Mouse (Mus musculus): ENCODE results near the gene Rufy2.

Gene Rufy2

DNA sequence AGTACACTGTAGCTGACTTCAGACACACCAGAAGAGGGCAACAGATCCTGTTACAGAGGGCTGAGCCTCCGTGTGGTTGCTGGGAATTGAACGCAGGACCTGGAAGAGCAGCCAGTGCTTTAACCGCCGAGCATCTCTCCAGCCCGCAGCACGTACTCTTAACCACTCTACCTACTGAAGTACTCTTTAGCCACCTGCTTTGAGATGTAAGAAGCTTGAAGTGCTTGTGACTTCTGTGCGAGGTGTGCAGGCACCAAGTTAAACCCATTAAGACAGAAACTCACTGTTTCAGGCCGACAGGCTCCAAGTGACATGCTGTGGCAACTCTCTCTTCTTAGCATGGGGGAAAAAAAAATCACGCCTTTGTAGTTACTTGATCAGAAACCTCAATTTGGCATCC, 34.1 kb downstream of the Rufy2 start:
- no peak for DNase-seq (ENCODE audit: low spot score in 2 of 2)

DNA sequence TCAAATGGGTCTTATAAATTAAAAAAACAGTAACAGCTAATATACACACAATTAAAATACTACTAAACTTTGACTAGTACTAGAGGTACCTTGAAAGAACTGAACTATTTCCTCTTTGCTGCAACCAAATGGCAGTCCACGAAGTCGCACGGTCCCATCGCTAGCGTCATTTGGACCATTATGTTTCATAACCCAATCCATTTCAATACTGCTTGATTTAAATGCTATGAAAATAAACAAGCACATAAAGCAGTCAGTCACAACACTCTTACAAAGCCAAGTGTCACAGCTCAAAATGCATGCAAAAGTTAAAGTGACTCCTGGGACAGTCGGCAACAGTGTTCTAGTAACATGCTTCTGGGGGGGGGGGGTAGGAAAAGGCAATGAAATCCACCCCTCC, 39.3 kb downstream of the Rufy2 start:
- no peak for DNase-seq (ENCODE audit: low spot score in 2 of 2)

DNA sequence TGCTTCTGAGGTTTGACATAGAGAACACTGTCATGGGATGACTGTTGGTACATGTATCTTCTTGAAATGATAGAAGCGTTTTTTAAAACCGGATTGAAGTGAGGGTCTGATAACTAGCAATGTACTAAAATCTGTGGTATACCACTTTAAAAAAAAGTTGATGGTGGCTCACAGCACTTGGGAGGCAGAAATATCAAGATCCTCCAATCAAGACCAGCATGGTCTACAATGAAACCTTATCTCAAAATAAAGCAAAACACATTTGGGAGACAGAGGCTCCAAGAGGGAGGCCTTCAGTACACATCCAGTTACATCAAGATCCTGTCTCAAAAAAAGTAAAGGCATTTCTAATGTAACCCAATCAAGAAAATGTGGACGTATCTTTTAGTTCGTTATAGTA, 41.7 kb downstream of the Rufy2 start:
- no peak for DNase-seq (ENCODE audit: low spot score in 2 of 2)

DNA sequence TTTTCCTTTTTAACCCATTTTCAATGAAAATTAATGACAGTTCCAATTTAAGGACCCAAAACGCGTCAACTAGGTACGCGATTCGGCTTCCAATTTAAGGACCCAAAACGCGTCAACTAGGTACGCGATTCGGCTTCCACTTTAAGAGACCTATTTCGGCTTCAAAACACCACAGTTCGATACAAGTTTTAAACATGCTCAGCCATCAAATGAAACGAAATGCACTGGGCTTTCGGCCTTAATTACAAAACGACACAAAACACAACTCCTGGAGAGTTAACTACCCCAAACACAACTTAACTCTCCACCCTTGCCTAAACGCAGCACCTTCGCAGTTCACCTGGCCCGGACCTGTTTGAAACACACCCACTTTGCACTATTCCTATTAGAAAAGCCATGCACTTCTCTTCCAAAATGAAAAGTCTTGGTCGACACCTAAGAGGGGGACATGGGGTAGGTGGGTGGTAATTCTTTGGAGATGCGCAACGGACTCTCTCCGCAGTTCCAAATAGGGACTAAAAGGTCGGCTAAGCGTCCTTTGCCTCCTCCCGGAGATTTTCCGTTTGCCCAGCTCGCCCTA, 42.6 kb downstream of the Rufy2 start:
- no peak for DNase-seq (ENCODE audit: low spot score in 2 of 2)

DNA sequence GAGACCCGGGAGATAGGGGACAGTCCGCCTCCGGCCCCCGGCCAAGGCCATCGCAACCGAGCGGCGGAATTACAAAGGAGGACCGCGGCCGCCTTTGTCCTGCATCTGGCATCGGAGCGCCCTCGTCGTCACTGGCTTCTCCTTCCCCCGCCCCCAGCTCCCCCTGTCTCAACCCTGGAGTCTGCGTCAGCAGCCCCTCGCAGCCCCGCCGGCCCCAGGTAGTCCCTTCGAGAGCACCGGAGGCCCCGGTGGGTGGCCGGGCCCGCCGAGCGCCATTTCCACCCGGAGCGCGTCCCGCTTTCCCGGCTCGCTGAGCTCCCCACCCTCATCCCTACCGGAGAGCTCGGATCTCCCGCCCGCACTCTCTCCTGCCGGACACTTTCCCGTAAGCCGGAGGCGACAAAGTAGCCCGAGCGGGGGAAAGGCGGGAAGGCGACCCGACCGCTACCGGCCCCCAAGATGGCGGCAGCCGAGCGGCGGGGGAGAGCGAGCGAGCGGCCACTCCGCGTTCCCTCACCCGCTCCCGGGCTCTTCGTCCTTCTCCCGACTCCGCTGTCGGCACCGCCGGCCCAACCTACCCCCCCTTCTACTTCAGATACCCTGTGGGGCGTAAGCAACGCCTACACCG, 43.2 kb downstream of the Rufy2 start:
- peak; percentile 32 to 52 for DNase-seq (ENCODE audit: low spot score in 2 of 2)

DNA sequence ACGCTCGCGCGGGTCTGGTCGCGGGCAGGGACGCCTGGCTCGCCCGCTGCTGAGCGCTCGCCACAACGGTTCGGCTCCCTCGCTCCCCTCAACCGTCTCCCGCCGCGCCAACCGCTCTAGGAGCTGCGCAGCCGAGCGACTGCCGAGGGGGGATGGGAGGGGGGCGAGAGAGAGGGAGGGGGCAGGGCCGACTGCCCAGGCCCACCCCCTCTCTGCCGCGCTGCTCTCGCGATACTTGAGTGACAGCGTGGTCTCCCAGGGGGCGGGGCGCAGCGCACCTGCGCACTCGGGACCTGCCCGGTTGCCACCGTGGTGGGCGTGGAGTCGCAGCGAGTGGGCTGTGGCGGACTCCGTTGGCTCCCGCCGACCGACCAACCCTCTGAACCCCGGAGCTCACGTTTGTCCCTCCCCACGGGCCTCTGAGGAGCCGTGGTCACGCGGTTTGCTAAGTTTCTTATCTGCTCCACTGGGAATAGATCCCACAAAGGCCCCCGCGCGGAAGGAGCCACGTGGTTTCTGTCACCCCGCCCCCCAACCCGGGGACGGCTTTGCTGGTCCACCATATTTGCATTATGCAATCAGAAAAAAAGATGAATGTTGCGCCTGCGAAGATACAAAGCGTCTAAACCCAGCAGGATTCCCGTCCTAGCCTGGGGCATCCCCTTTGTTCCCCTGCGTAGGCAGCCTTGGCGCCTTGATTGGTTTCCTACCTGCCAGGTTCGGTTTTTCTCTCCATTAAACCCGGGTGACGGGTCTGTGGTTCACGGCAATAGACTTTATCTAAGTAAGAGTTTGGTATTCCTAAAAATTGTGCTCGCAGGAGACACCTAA, 43.9 kb downstream of the Rufy2 start, which contains the start of the genes Hnrnph3 and Pbld2:
Gene Hnrnph3 (minus strand): TSS at position 469 of the 831 bp plus-strand sequence.
Gene Pbld2 (plus strand): TSS at position 567 of the 831 bp plus-strand sequence.
- DNase-seq (ENCODE audit: low spot score in 2 of 2), result peak; percentile 97

DNA sequence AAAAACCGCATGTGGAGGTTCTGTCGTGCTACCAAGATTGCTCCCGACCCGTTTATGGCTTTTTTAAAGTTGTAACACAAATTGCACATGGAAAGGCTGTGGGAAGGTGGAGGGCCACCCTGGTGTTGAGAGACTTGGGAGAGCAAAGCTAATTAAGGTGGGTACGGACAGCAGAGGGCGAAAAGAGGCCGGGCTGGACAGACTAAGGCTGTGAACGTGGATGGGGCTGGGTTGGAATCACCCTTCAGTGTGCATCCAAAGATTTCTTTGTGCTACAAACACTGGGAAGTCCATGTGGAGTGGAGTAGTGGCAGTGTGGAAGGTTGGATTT, 44.5 kb downstream of the Rufy2 start:
- DNase-seq (ENCODE audit: low spot score in 2 of 2), result peak; percentile 39

DNA sequence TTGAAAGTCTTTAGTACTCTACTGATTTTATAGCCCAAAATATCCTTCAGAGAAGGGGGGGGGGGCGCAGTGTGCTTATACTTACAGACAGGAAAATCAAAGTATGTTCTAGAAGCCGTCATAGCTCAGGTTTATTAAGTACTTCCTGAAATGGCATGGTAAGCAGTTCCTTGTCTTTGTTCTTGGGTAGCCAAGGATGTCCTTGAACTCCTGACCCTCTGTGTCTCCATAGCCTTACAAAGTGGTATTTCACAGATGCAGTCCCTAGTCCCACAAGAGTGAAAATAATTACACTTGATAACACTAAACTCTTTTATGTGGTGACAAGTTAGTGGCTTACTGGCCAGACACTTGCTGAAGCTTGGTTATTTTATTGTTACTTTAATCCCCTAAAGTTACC, 45.0 kb downstream of the Rufy2 start:
- no peak for DNase-seq (ENCODE audit: low spot score in 2 of 2)

DNA sequence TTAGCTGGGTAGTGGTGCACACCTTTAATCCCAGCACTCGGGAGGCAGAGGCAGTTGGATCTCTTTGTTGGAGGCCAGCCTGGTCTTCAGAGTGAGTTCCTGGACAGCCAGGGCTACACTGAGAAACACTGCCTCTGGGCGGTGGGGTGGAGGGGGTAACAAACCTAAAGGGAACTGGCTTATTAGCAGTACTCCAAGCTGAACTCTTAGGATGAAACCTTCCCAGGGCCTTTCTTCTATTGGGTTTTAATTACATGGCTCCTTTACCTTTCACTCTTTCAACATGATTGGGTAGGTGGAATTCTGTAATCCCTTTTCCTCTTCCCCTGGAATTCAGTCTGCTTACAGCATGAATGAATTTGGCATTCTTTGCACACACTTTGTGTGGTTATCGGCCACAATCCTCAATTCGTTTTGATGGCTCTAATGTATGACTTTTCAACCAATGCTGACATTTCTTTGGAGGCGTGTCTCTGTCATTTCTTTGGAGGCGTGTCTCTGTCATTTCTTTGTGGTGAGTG, 45.5 kb downstream of the Rufy2 start:
- DNase-seq (ENCODE audit: low spot score in 2 of 2), result no peak

DNA sequence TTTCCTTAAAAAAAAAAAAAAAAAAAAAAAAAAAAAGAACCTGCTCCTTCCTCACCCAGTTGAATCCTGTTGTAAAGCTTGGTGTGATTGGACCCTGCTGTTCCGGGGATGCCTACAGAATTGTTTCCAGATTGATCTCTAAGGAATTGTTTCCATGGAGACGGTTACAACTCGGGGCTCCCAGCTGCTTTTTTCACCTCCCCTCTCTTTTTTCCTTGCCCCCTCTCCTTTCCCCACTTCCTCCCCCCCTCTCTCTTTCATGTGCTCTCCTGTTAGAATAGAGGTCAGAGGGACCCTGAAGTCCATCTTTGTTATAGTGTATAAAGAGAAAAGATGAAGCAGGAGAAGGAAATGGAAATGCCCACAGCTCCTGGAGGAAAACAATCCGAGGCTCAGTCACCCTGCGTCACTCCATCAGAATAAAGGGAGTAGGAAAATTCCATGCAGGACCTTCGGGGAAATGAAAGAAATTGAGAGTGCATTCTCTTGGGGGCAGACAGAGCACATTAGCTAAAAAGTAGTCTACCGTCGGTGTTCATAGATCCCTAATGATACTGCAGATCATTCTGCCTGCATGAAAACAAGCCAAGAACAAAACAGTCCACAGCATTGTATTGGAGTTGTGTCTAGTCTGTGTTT, 46.3 kb downstream of the Rufy2 start:
- DNase-seq (ENCODE audit: low spot score in 2 of 2), result no peak

DNA sequence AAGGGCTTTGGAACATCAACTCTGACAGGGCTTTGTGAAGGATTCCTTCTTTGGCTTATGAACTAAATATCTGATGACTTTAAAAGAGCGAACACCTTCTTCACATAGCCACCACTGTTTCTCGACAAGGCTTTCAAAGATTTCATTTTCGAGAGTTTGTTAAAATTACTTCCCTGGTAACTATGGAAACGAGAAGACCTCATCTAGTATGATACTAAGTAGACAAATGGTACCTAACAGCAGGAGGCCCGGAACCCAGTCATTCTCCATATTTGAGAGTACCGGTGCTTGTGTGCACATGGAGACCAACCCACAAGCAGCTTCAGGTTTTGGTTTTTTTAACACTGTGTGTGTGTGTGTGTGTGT, 46.8 kb downstream of the Rufy2 start:
- no peak for DNase-seq (ENCODE audit: low spot score in 2 of 2)

DNA sequence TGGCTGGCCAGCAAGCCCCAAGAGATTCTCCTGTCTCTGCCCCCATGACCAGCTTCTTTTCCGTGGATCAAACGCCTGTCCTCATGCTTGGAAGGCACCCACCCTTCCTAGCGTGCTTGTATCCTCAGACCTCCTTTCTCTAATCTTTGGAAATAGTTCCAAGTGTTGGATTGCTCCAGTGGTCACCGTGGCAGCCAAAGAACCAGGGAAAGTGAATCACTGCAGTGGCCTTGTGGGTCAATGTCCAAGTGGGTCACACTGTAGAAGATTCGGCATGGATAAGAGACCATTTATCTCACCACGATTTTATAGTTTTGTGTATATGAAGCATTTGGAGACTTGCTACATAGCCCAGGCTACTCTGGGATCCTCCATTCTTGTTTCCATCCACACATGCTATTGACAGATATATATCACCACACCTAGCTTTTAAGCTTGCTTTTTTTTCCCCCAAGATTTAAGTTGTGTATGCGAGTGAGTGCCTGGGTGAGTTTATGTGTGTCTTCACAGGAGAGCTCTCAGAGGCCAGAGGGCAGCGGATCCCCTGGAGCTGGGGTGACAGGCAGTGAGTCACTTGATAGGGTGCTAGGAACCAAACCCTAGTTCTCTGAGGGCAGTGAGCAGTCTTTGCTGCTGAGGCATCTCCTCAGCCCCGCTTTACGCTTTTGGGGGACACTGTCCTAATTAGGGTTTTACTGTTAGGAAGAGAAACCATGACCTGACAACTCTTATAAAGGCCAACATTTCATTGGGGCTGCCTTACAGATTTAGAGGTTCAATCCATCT, 47.5 kb downstream of the Rufy2 start:
- no peak for DNase-seq (ENCODE audit: low spot score in 2 of 2)

DNA sequence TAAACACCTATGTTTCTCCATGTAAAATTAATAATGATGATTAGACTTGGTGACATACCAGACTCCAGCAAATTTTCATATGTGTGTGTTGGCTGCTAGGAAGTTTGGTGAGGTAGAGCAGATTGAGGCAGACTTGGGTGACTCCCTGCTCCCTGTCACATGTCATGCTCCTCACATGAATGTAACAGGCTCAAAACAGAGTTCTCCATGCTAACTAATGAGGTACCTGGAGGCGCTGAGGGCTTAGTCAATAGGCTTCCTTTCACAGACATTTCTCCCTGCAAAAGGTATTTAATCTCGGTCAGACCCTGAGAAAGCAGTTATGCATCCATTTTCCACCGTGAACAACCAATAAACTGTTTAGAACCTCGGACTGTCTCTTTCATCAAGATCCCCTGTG, 48.4 kb downstream of the Rufy2 start:
- no peak for DNase-seq (ENCODE audit: low spot score in 2 of 2)

DNA sequence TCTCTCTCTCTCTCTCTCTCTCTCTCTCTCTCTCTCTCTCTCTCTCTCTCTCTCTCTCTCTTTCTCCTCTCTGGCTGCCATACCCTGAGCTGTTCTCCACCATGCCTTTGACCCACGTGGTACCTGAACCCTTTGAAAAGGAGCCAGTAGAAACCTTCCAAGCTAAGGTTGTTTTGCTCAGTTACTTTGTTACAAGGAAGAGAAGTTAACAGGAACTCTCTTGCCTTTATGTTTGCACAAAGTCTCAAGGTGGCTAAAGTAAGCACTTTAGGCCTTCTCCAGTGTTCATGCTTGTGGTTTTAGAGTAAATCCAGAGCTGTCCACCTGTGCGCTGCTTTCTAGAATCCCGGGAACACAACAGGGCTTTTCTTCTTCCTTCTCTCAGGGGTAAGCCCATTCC, 52.2 kb downstream of the Rufy2 start:
- no peak for DNase-seq (ENCODE audit: low spot score in 2 of 2)

DNA sequence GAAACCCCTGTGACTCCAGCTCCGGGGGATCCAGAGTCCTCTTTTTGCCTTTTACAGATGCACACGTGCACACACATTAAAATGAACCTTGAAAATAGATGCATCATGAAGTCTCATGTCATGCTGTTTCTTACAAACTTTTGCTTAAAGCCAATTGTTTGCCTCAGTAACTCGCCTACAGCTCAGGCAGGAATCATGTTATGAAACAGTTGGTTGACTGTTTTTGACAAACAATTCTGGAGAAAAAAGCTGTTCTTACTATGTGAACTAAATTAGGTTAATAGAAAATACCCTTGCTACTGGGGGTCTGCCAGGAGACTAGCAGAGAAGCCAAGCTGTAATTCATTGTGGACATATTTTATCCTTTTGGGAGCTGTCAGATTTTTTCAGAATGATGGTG, 52.9 kb downstream of the Rufy2 start:
- DNase-seq (ENCODE audit: low spot score in 2 of 2), result no peak

DNA sequence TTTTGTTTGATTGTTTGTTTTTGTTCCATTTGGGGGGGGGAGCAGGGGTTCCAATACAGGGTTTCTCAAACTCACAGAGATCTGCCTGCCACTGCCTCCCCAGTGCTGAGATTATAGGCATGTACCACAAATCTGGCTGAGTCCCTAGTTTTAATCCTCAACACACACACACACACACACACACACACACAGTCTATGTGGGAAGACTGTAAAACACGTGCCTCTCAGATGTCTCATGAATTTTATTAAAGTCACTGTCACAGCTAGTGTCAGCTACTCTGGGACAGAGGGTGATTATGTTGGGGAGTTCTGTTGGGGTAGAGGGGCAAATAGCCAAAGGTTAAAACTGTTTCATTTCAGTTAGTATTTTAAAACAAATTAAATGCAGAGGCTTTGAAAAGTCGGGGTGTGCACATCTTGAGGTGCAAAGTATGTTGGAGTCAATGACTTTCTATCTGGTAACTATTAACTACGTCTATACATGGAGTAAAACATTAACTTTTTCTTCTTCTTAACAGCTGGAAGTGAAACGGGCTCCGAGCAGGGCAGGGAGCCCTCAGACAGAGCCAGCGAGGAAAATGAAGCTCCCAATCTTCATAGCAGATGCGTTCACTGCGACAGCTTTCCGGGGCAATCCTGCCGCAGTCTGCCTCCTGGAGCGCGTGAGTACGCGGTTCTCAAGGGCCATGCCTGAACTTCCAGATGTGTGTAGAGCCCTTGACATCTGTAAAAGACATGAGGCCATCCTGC, 58.7 kb downstream of the Rufy2 start:
- no peak for DNase-seq (ENCODE audit: low spot score in 2 of 2)

DNA sequence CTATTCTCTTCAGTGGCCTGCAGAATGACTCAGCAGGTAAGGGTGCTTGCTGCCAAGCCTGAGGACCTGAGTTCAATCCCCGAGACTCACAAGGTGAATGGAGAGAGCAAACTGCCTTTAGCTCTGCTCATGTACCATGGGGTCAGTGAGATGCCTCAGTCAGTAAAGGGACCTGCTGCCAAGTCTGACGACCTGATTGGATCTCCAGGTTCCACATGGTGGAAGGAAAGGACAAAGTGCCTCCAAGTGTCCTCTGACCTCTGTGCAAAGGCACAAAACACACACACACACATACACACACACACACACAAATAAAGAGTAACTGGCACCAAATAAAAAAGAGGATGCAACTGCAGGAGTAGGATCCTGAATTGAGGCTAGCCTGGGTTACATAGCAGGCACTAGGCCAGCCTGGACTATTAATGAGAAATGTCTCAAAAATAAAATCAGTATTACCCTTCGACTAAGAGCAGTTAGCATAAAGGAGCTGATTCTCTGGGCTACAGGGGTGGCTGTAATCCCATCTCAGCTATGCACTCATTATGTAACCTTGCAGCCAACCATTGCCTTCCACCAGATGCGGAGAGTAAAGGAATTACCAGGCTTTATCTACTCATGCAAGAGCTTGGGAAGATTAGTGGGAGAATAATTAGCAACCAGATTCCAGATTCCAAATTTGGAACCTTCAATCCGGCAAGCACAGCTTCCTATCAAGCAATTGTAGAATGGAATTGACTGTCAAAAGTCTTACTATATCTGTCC, 60.0 kb downstream of the Rufy2 start:
- no peak for DNase-seq (ENCODE audit: low spot score in 2 of 2)

DNA sequence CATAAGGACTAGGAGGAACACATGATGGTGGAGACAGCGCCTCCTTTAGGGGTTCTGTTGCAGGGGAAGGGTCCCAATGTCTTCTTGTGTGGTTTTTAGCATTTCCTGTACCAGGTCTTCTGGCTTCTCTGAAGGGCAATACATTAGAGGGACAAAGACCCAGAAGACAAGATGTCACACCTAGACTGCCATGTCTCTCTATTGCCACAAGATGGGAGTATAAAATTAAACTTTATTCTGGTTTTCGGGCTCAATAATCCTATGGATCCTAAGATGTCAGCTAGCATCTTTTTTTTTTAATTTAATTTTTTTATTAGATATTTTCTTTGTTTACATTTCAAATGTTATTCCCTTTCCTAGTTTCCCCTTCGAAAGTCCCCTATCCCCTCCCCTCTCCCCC, 63.1 kb downstream of the Rufy2 start:
- DNase-seq (ENCODE audit: low spot score in 2 of 2), result no peak

DNA sequence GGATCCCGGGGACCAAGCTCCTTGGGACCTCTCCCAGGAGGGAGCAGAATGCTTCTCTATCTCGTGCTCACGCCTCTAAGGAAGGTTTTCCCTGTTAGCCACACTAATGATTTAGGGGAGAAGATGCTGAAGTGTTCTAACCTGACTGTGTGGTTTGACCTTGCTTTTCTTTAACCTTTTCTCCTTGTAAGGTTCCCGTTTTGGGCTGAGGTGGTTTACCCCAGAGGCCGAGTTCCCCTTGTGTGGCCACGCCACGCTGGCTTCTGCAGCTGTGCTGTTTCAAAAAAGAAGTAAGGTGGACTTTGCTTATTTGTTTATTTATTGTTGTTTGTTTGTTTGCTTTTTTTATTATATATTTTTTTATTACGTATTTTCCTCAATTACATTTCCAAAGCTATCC, 67.7 kb downstream of the Rufy2 start:
- DNase-seq (ENCODE audit: low spot score in 2 of 2), result no peak

DNA sequence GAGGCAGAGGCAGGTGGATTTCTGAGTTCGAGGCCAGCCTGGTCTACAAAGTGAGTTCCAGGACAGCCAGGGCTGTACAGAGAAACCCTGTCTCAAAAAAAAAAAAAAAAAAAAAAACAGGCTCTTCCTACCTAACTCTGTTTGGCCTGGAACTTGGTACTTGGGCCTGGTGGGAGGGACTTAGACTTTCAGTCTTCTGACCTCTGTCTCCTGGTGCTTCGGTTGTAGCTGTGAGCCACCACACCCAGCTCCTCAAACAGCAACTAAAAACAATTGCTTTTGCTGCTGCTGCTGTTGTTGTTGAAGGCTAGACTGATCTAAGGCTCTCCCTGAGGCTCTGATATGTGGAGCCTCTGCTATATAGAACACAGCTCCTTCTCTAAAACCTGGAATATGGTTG, 69.1 kb downstream of the Rufy2 start:
- no peak for DNase-seq (ENCODE audit: low spot score in 2 of 2)

All from right cerebral cortex, postnatal 36 days (tissue).